Mouse (Mus musculus): ENCODE measurements at regions not wholly inside any gene's neighbourhood (a gene's known extent, or its start where the extent isn't known, plus 50 kb on each side); places are given as distances from the start of the nearest gene placed in this dataset.

DNA sequence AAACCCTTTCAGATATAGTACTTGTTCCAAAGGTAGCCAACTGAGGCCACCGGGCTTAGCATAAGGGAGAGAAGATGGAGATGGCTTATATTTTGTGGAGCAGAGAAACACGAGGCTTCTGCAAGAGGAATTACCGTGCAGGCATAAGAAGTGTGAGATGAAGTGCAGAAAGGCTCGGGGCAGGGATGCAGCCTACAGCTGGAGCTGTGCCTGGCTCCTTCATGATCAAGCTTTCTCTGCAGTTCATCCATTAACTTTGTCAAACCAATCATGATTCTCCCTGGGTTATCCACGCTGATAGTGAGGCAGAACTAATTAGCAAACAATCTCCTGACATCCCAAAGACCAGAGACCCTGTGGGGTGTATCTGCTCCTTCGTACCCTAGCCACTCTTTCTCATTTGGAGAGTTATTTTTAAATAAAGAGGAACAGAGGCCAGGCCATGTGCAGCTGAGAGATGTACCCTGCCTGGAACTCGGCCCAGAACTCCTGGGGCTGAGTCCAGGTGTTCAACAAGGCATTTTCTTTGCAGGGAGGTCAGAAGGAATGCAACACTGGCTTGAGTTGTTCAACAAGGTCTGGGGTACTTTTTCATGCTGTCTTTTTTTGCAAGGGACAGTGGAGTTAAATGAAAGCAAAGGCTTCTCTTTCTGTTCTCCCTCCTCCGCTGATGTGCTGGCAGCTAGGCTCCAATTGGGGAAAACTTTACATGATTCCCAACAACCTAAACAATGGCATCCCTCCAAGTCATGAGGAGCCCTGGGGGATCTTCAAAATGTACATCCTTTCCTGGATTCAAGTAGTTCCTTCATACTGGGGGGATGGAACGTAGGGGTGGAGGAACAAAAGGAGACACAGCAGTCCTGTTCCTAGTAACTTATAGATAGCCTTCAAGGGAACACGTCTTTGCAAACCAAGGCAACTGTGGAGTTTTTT is 610.4 kb upstream of the Fam92a start:
- Histone ChIP-seq H3K4me1 (peaks cover 4% of the 10 kb centered on the region; the same call in 1 of the 2 replicates), H3K27me3 (replicated peaks) (no peaks in the 10 kb centered on the region), H3K9me3 (no peaks in the 10 kb centered on the region), H3K27ac (no peak overlapping the region), H3K4me3 (no peak overlapping the region), H3K4me2 (no peak overlapping the region), H3K36me3 (replicated peaks) (no peaks in the 10 kb centered on the region), H3K9ac (no peak overlapping the region)
- no peak for ATAC-seq (replicated peaks)
- WGBS = 61% methylated on average over 10 of the region's 10 CpGs

DNA sequence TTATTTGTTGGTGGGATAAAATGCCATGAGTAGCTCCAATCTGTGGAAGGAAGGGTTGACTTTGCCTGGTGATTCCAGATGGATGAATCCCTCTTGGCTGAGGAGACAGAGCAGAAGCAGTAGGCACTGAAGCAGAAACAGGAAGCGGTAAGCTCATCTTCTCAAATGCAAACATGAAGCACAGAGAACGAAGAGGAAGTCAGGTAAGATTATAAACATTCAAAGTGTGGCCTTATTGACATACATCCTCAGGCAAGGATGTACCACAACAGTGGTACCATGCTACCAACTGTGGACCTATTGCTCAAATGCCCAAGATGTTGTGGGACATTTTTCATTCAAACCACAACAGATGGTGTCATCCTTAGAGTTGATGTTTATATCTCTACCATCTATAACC is 608.4 kb upstream of the Fam92a start:
- no peak overlapping the region for H3K4me3 ChIP-seq
- ATAC-seq (replicated peaks) = no peak
- WGBS = 88% methylated on average over 2 of the region's 2 CpGs
- no peaks in the 10 kb centered on the region for H3K9me3 ChIP-seq
- no peaks in the 10 kb centered on the region for H3K36me3 ChIP-seq (replicated peaks)
- no peak overlapping the region for H3K4me2 ChIP-seq
- no peak overlapping the region for H3K27ac ChIP-seq
- H3K4me1 ChIP-seq = peaks cover 8% of the 10 kb centered on the region
- H3K27me3 ChIP-seq (replicated peaks) = no peaks in the 10 kb centered on the region
- no peak overlapping the region for H3K9ac ChIP-seq

DNA sequence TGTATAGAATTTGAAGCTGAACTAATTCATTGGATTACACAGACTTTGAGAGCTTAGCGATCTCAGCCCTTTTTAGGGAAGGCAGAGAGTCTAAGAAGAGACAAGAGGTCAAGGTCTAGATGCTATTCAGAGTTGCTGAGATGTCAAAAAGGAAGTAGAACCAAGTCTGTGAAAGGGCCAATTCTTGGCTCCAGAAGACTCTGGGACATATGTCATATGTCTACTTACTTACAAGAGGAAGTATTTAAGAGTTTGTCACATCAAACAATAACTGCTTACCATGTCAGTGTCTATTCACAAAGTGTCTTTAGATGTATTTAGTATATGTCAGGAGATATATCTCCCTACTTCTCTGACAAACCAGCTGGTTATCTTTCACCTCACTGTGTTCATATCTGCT is 607.4 kb upstream of the Fam92a start:
- Histone ChIP-seq H3K4me2 (no peak overlapping the region), H3K4me1 (peaks cover 13% of the 10 kb centered on the region), H3K36me3 (replicated peaks) (no peaks in the 10 kb centered on the region), H3K9me3 (no peaks in the 10 kb centered on the region), H3K27ac (no peak overlapping the region), H3K27me3 (replicated peaks) (no peaks in the 10 kb centered on the region), H3K4me3 (no peak overlapping the region), H3K9ac (no peak overlapping the region)
- no peak for ATAC-seq (replicated peaks)
- 68% methylated on average over 1 of the region's 1 CpGs for WGBS

DNA sequence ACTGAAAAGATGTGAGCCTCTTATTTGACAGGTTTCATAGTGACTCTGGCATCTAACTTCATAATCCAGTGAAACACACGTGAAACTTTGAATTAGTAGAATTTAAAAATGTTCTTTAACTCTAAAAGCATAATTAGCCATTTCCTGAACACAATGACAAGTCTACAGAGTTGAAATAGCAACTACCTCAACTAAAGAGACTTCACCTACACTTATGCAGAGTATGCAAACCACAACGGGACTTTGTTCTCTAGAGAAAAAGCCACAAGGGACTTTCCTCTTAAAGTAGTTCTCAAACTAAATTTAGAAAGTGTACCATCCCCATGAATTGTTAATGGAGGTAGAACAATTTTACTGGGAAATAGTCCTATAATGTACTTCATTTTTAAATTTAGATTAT is 606.3 kb upstream of the Fam92a start:
- peaks cover 18% of the 10 kb centered on the region for H3K4me1 ChIP-seq
- no peak overlapping the region for H3K9ac ChIP-seq
- 83% methylated on average over 2 of the region's 2 CpGs for WGBS
- no peak overlapping the region for H3K4me3 ChIP-seq
- no peak overlapping the region for H3K27ac ChIP-seq
- ATAC-seq (replicated peaks) = no peak
- H3K27me3 ChIP-seq (replicated peaks) = no peaks in the 10 kb centered on the region
- no peaks in the 10 kb centered on the region for H3K36me3 ChIP-seq (replicated peaks)
- no peak overlapping the region for H3K4me2 ChIP-seq
- no peaks in the 10 kb centered on the region for H3K9me3 ChIP-seq

DNA sequence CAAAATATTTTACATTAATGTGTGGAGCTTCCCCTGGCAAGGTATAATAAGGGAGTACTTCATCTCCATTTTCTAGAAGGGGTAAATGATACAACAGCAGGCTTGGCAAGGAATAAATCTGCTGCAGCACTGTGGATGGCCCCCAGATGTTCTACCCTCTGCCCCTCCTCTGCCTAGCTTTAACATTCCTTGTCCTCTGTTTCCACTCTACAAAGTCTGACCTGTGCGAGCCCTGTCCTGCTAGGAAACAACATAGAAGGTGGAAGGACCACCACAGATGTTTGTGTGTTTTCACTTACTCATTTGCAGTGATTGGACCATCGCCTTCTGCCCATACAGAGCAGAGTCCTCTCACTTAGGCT is 604.4 kb upstream of the Fam92a start:
- WGBS = 87% methylated on average over 2 of the region's 2 CpGs
- H3K4me1 ChIP-seq = peaks cover 18% of the 10 kb centered on the region
- no peaks in the 10 kb centered on the region for H3K36me3 ChIP-seq (replicated peaks)
- H3K9me3 ChIP-seq = no peaks in the 10 kb centered on the region
- peak overlapping the region; percentile 27; the same call in 1 of the 2 replicates for H3K27ac ChIP-seq
- no peaks in the 10 kb centered on the region for H3K27me3 ChIP-seq (replicated peaks)
- no peak overlapping the region for H3K4me2 ChIP-seq
- no peak overlapping the region for H3K9ac ChIP-seq
- ATAC-seq (replicated peaks) = no peak
- no peak overlapping the region for H3K4me3 ChIP-seq

DNA sequence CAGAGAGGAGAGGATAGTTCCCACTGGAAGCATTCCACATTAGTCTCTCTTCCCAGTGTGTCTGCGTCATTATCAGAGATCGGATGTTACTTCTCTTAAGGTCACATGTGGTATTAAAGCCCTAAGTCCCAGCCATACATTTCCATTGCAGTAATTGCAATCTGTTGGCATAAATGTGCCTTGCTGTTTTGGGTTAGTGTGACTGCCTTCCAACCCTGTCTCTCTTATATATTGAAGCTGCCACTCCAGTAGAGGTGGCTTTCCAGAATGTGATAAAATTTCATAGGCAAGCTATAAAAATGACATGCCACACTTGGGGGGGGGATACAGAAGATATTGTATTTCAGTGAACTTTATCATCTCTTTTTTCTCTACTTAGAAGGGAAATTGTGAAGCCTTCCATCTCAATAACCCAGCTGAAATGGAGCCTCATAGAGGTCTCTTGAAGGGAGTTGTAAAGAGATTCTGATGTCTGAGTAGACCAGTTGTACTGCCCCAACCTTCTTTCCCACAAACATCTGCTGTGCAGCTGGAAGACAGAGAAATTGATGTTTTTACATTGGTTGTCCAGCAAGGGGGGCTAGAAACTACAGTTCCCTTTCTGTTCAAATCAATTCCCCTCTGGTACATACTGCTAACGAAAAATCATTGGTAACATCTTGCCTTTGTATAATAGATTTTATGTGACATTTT is 603.9 kb upstream of the Fam92a start:
- H3K9me3 ChIP-seq = no peaks in the 10 kb centered on the region
- no peak overlapping the region for H3K4me3 ChIP-seq
- peak; percentile 55; the same call in 1 of the 2 replicates for ATAC-seq (replicated peaks)
- WGBS = 36% methylated on average over 3 of the region's 3 CpGs
- H3K27me3 ChIP-seq (replicated peaks) = no peaks in the 10 kb centered on the region
- peak overlapping the region; percentile 55; the same call in 1 of the 2 replicates for H3K27ac ChIP-seq
- no peak overlapping the region for H3K4me2 ChIP-seq
- H3K4me1 ChIP-seq = peaks cover 18% of the 10 kb centered on the region
- no peaks in the 10 kb centered on the region for H3K36me3 ChIP-seq (replicated peaks)
- no peak overlapping the region for H3K9ac ChIP-seq

DNA sequence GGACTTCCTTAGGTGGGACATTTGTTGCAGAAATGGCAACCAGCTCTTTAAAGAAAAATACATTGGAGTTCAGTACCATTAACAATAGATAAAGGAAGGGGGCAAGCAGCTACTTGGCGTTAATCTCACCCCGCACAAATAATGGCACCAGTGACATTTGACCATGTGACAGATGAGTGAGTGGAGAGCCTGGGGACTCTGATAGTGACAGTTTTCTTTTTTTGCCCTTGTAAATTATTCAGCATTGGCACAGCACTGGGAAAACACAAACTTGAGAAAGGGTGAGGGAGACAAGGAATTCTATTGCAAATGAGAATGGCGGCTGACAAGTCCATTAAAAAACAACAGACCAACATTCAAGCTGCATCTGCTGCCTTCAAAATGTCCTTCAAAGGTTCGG is 603.3 kb upstream of the Fam92a start:
- ATAC-seq (replicated peaks) = peak; percentile 53
- H3K4me3 ChIP-seq = no peak overlapping the region
- H3K9ac ChIP-seq = no peak overlapping the region
- no peaks in the 10 kb centered on the region for H3K9me3 ChIP-seq
- no peak overlapping the region for H3K4me2 ChIP-seq
- H3K27ac ChIP-seq = peak overlapping the region; percentile 55; the same call in 1 of the 2 replicates
- H3K36me3 ChIP-seq (replicated peaks) = no peaks in the 10 kb centered on the region
- no peaks in the 10 kb centered on the region for H3K27me3 ChIP-seq (replicated peaks)
- 25% methylated on average over 4 of the region's 4 CpGs for WGBS
- peaks cover 18% of the 10 kb centered on the region for H3K4me1 ChIP-seq

DNA sequence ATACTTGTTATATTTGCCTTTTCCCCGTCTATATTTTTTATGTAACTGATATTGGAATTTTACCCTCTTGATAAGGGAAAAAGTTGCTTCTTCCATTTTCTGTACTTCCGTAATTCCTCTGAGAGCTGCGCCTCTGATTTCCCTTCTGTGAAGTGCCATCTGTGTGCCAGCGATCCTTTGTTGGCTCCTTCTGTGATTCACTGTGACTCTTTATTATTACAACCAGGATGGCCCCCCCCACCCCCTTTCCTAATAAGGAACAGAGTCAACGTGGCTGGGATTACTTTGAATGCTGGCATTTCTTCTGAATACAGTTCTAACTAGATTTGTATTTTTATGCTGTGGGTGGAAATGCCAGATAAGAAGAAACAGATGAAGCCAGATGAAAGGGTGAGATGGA is 602.9 kb upstream of the Fam92a start:
- Histone ChIP-seq H3K9me3 (no peaks in the 10 kb centered on the region), H3K4me2 (no peak overlapping the region), H3K9ac (no peak overlapping the region), H3K4me1 (peaks cover 18% of the 10 kb centered on the region), H3K27me3 (replicated peaks) (no peaks in the 10 kb centered on the region), H3K27ac (peak overlapping the region; percentile 55; the same call in 1 of the 2 replicates), H3K36me3 (replicated peaks) (no peaks in the 10 kb centered on the region), H3K4me3 (no peak overlapping the region)
- 35% methylated on average over 5 of the region's 5 CpGs for WGBS
- peak; percentile 60; the same call in 1 of the 2 replicates for ATAC-seq (replicated peaks)

DNA sequence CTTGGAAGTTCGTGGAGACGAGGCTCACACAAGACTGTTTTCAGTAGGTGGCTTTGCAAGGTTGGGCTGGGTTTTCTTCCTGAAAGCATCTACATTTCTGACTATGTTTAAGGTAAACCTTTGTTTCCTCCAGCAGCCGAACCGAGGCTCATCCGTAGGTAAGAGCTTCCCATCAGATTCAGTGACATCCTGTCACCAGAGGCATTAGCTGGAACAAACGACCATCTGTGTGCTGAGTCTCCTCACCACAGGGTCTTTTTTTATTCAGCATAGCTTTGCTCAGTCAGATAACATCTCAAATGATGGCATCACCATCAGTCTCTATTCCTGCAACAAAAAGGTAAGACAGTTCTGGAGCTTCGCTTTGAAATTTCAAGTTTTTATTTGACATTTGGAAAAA is 601.4 kb upstream of the Fam92a start:
- 61% methylated on average over 7 of the region's 7 CpGs for WGBS
- H3K36me3 ChIP-seq (replicated peaks) = no peaks in the 10 kb centered on the region

DNA sequence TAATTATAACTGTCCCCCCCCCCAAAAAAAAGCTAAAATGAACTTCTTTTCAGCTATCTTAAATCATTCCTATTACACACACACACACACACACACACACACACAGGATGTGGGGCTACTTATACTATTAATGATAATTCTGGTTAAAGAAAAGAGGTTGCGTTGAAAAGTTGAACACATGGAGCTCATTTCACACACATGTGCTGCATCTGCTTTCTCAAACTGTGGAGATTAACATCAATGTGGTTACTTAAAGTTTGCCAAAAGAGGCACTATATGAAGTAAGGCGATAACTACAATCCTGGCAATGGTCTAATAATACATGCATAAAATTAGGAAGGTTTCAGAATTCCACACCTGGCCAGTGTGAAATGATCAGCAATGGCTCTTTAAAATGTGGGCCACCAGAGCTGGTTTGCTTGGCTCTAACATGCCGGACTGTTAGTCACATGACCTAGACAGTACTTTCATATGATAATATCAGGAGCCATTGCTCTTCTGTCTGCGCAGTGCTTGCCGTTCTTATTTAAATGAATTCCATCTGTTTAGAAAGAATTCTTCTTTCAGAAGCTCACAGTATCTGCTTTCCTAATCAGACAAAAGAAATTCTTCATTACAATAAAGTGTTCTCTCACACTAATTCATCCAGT is 598.4 kb upstream of the Fam92a start:
- peaks cover 14% of the 10 kb centered on the region for H3K4me1 ChIP-seq
- no peak overlapping the region for H3K4me2 ChIP-seq
- no peak overlapping the region for H3K27ac ChIP-seq
- no peak for ATAC-seq (replicated peaks)
- H3K9me3 ChIP-seq = no peaks in the 10 kb centered on the region
- H3K9ac ChIP-seq = no peak overlapping the region
- no peak overlapping the region for H3K4me3 ChIP-seq
- 41% methylated on average over 5 of the region's 5 CpGs for WGBS
- H3K36me3 ChIP-seq (replicated peaks) = no peaks in the 10 kb centered on the region
- H3K27me3 ChIP-seq (replicated peaks) = no peaks in the 10 kb centered on the region

More for the DNA sequence above, 601.4 kb upstream of the Fam92a start:
- no peak overlapping the region for H3K4me2 ChIP-seq
- H3K9ac ChIP-seq = no peak overlapping the region
- peaks cover 18% of the 10 kb centered on the region for H3K4me1 ChIP-seq
- H3K27ac ChIP-seq = no peak overlapping the region
- no peaks in the 10 kb centered on the region for H3K27me3 ChIP-seq (replicated peaks)
- H3K4me3 ChIP-seq = no peak overlapping the region
- no peaks in the 10 kb centered on the region for H3K9me3 ChIP-seq
- ATAC-seq (replicated peaks) = peak; percentile 45; the same call in 1 of the 2 replicates

DNA sequence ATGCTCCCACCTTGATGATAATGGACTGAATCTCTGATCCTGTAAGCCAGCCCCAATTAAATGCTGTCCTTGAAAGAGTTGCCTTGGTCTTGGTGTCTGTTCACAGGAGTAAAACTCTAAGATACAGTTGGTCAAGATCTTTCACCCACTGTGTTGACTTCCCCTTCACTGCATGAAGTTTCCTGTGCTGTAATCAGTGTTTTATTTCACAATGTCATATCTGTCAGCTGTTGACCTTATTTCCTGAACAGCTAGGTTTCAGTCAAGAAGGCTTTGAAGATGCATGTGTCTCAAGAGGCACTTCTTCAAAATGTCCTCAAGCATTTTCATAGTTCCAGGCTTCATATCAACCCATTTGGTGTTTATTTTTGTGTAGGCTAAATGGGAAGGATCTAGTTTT is 597.3 kb upstream of the Fam92a start:
- Histone ChIP-seq H3K27ac (no peak overlapping the region), H3K36me3 (replicated peaks) (no peaks in the 10 kb centered on the region), H3K4me3 (no peak overlapping the region), H3K9me3 (no peaks in the 10 kb centered on the region), H3K4me1 (peaks cover 3% of the 10 kb centered on the region), H3K9ac (no peak overlapping the region), H3K27me3 (replicated peaks) (no peaks in the 10 kb centered on the region), H3K4me2 (no peak overlapping the region)
- ATAC-seq (replicated peaks) = no peak

DNA sequence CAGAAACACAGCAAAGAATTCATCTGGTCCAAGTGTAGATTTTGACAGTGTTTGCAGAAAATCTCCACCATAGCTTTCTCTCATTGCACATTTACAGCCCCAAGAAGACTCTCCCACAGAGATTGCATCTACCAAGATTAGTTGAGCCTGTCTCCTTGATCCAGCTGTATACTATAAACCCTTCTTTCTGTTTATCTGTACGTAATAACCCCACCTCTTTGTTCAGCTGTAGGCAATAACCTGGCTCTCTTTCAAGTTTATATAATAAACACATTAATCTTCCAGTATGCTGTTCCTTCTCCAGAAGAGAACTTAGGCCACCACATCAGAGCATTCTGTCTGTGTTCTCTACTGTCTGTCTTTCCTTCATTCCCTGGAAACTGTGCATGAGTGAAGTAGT is 594.9 kb upstream of the Fam92a start:
- H3K9me3 ChIP-seq = no peaks in the 10 kb centered on the region
- no peak overlapping the region for H3K4me2 ChIP-seq
- 86% methylated on average over 1 of the region's 1 CpGs for WGBS
- H3K36me3 ChIP-seq (replicated peaks) = no peaks in the 10 kb centered on the region
- H3K27me3 ChIP-seq (replicated peaks) = no peaks in the 10 kb centered on the region
- no peak overlapping the region for H3K4me3 ChIP-seq
- no peak overlapping the region for H3K9ac ChIP-seq
- no peak overlapping the region for H3K27ac ChIP-seq
- no peaks in the 10 kb centered on the region for H3K4me1 ChIP-seq
- ATAC-seq (replicated peaks) = no peak
